In genomic region chr2:153239021-153239859, GRCm38 (mm10) we compare ENCODE assay signal across 9 mouse cellular contexts. TPM values are rescaled to one million over a fixed set of nuclear protein-coding genes. Genes with fewer than 3 reads are reported as not detected.
DNase-seq lines count a peak whose midpoint lies in the region; ATAC-seq lines count a peak whose summit lies in the region.
"Had no signal": no experiment of that assay in that cellular context is flagged by ENCODE, and none has a peak within 500 bp of the region (broad histone marks: within the 10 kb centered on the region; RNA-seq: fewer than 3 reads in every experiment).

No protein-coding gene starts in this region.

- H3K4me2 ChIP-seq in heart, embryonic 15.5 days = peak overlapping the region; percentile 83
- peak overlapping the region; percentile 77 for H3K4me2 ChIP-seq in embryonic facial prominence, embryonic 15.5 days (replicated peaks)
- peak overlapping the region; percentile 96 for H3K4me2 ChIP-seq in limb, embryonic 13.5 days (replicated peaks)

- no peak for ATAC-seq in heart, embryonic 15.5 days (replicated peaks; ENCODE audit: insufficient number of reproducible peaks, insufficient read depth, low FRiP score, low read depth)
- no peak for ATAC-seq in embryonic facial prominence, embryonic 15.5 days (ENCODE audit: insufficient number of reproducible peaks, low FRiP score, low TSS enrichment, low read depth)
- no peak for ATAC-seq in limb, embryonic 13.5 days (ENCODE audit: low FRiP score, low read depth)
- ATAC-seq in monocyte, adult 5-6 weeks (replicated peaks; ENCODE audit: insufficient number of reproducible peaks, low FRiP score, low TSS enrichment, poor library complexity, severe bottlenecking) = peak; percentile 64
- ATAC-seq: Patski had no signal

- DNase-seq in heart, adult 9 months (ENCODE audit: low spot score in 2 of 2) = no peak
- no peak for DNase-seq in gastrocnemius, postnatal 10 days
- DNase-seq in thymus, postnatal 14 days = no peak
- DNase-seq in cerebellum, adult 11 months = no peak

- H3K27ac ChIP-seq in heart, embryonic 15.5 days = peak overlapping the region; percentile 96
- peak overlapping the region; percentile 95 for H3K27ac ChIP-seq in embryonic facial prominence, embryonic 15.5 days (replicated peaks)
- peak overlapping the region; percentile 93; the same call in 1 of the 2 replicates for H3K27ac ChIP-seq in limb, embryonic 13.5 days

- H3K4me3 ChIP-seq in heart, embryonic 15.5 days = peak overlapping the region; percentile 97
- peak overlapping the region; percentile 91 for H3K4me3 ChIP-seq in embryonic facial prominence, embryonic 15.5 days (replicated peaks)
- peak overlapping the region; percentile 98 for H3K4me3 ChIP-seq in limb, embryonic 13.5 days

- no peaks in the 10 kb centered on the region for H3K27me3 ChIP-seq in heart, embryonic 15.5 days
- H3K27me3 ChIP-seq in embryonic facial prominence, embryonic 15.5 days = no peaks in the 10 kb centered on the region
- H3K27me3 ChIP-seq in limb, embryonic 13.5 days = no peaks in the 10 kb centered on the region
- H3K27me3 ChIP-seq: Patski had no signal

- peak overlapping the region; percentile 100 for H3K9ac ChIP-seq in heart, embryonic 15.5 days
- H3K9ac ChIP-seq in embryonic facial prominence, embryonic 15.5 days = peak overlapping the region; percentile 99; the same call in 1 of the 2 replicates
- peak overlapping the region; percentile 98 for H3K9ac ChIP-seq in limb, embryonic 13.5 days

- peaks cover 45% of the 10 kb centered on the region for H3K4me1 ChIP-seq in heart, embryonic 15.5 days (replicated peaks)
- H3K4me1 ChIP-seq in embryonic facial prominence, embryonic 15.5 days = peaks cover 38% of the 10 kb centered on the region
- peaks cover 43% of the 10 kb centered on the region for H3K4me1 ChIP-seq in limb, embryonic 13.5 days

- 43% methylated on average over 7 of the region's 7 CpGs for WGBS in heart, embryonic 15.5 days
- WGBS in embryonic facial prominence, embryonic 15.5 days = 58% methylated on average over 7 of the region's 7 CpGs
- WGBS in limb, embryonic 13.5 days = 60% methylated on average over 7 of the region's 7 CpGs

- H3K36me3 ChIP-seq in heart, embryonic 15.5 days = peaks cover 17% of the 10 kb centered on the region
- H3K36me3 ChIP-seq in embryonic facial prominence, embryonic 15.5 days = peaks cover 22% of the 10 kb centered on the region
- H3K36me3 ChIP-seq in limb, embryonic 13.5 days = peaks cover 40% of the 10 kb centered on the region

- H3K9me3 ChIP-seq in heart, embryonic 15.5 days (replicated peaks) = no peaks in the 10 kb centered on the region
- H3K9me3 ChIP-seq in embryonic facial prominence, embryonic 15.5 days (replicated peaks) = no peaks in the 10 kb centered on the region
- no peaks in the 10 kb centered on the region for H3K9me3 ChIP-seq in limb, embryonic 13.5 days

RNA-seq across cellular contexts. Expression of gene Plagl2, which starts 2.0 kb away (rescaled TPM):
- 7.6 and 11.6 TPM in 2 replicates for polyA plus RNA-seq in heart, embryonic 15.5 days (2015; fragmentation: Nextera tagmentation; extraction: Ambion mirVana)
- polyA plus RNA-seq in embryonic facial prominence, embryonic 15.5 days (2015; fragmentation: Nextera tagmentation; extraction: Ambion mirVana) = 16.0 and 18.8 TPM in 2 replicates
- 12.8 and 15.0 TPM in 2 replicates for polyA plus RNA-seq in limb, embryonic 13.5 days (2015; fragmentation: Nextera tagmentation; extraction: Ambion mirVana)
- 11.5 to 30.3 TPM (median 14.9 TPM) in 3 replicates for total RNA-seq in monocyte, adult 5-6 weeks (2017)
- total RNA-seq in gastrocnemius, postnatal 10 days (2021) = 10 to 100 TPM in 1 of 2 experiments, 1 to 10 TPM in 1; 8.3 to 11.9 TPM

RNA-seq across cellular contexts. Expression of gene Pofut1, which starts 2.1 kb away (rescaled TPM):
- polyA plus RNA-seq in heart, embryonic 15.5 days (2015; fragmentation: Nextera tagmentation; extraction: Ambion mirVana) = 3.9 and 4.9 TPM in 2 replicates
- 8.0 and 8.1 TPM in 2 replicates for polyA plus RNA-seq in embryonic facial prominence, embryonic 15.5 days (2015; fragmentation: Nextera tagmentation; extraction: Ambion mirVana)
- 8.8 and 9.2 TPM in 2 replicates for polyA plus RNA-seq in limb, embryonic 13.5 days (2015; fragmentation: Nextera tagmentation; extraction: Ambion mirVana)
- 20.5 to 26.9 TPM (median 23.2 TPM) in 3 replicates for total RNA-seq in monocyte, adult 5-6 weeks (2017)
- 10 to 100 TPM; 24.1 to 29.2 TPM for total RNA-seq in gastrocnemius, postnatal 10 days (2021)

RNA-seq across cellular contexts. Expression of gene Tspyl3, which starts 14.0 kb away (rescaled TPM):
- 4.3 and 8.0 TPM in 2 replicates for polyA plus RNA-seq in heart, embryonic 15.5 days (2015; fragmentation: Nextera tagmentation; extraction: Ambion mirVana)
- polyA plus RNA-seq in embryonic facial prominence, embryonic 15.5 days (2015; fragmentation: Nextera tagmentation; extraction: Ambion mirVana) = 16.0 and 16.5 TPM in 2 replicates
- polyA plus RNA-seq in limb, embryonic 13.5 days (2015; fragmentation: Nextera tagmentation; extraction: Ambion mirVana) = 16.4 and 17.3 TPM in 2 replicates
- 4.9 to 10.7 TPM (median 6.8 TPM) in 3 replicates for total RNA-seq in monocyte, adult 5-6 weeks (2017)
- total RNA-seq in gastrocnemius, postnatal 10 days (2021) = 1 to 10 TPM; 2.5 to 2.7 TPM

RNA-seq across cellular contexts. Expression of gene Kif3b, which starts 52.0 kb away (rescaled TPM):
- polyA plus RNA-seq in heart, embryonic 15.5 days (2015; fragmentation: Nextera tagmentation; extraction: Ambion mirVana) = 3.9 and 5.8 TPM in 2 replicates
- 7.5 and 9.0 TPM in 2 replicates for polyA plus RNA-seq in embryonic facial prominence, embryonic 15.5 days (2015; fragmentation: Nextera tagmentation; extraction: Ambion mirVana)
- 6.0 and 6.3 TPM in 2 replicates for polyA plus RNA-seq in limb, embryonic 13.5 days (2015; fragmentation: Nextera tagmentation; extraction: Ambion mirVana)
- 27.2 to 38.3 TPM (median 34.8 TPM) in 3 replicates for total RNA-seq in monocyte, adult 5-6 weeks (2017)
- total RNA-seq in gastrocnemius, postnatal 10 days (2021) = 1 to 10 TPM; 6.0 to 6.9 TPM
